Mouse (Mus musculus) kidney, adult 2 months (tissue): ENCODE data around the gene Akap11. TPM values are rescaled to one million over a fixed set of nuclear protein-coding genes. Genes with fewer than 3 reads are reported as not detected.
A peak's percentile ranks its signal among the peaks of the same experiment; 100 is the strongest.
"Not testable (repeated sequence)": the region's sequence is repeated elsewhere in the genome, so short reads cannot be mapped to it uniquely, and the experiment has no call there.

ENCODE experiments used
- DNase-seq: peaks from one replicate; pipeline ENCODE4 v3.0.0; 2021
- H3K27ac ChIP-seq: fragments of 200-500 bp; 2 replicates; pipeline ENCODE4 v1.5.1; 2012; ENCODE audit warnings: low read depth, low read length, control low read depth, inconsistent platforms; ENCODE audit not compliant: insufficient read depth
- H3K27me3 ChIP-seq: fragments of 200-500 bp; replicated peaks from 2 replicates; pipeline ENCODE4 v1.6.1; 2012; ENCODE audit warnings: mild to moderate bottlenecking, moderate library complexity, low read length, inconsistent platforms; ENCODE audit not compliant: control insufficient read depth, insufficient read depth
- H3K36me3 ChIP-seq: fragments of 200-500 bp; 2 replicates; pipeline ENCODE4 v1.6.1; 2012; ENCODE audit warnings: mild to moderate bottlenecking, moderate library complexity, low read length, inconsistent platforms; ENCODE audit not compliant: control insufficient read depth, insufficient read depth
- H3K4me1 ChIP-seq: fragments of 200-500 bp; 2 replicates; pipeline ENCODE4 v1.6.1; 2011; ENCODE audit warnings: low read length; ENCODE audit not compliant: control insufficient read depth, insufficient read depth
- H3K4me3 ChIP-seq: fragments of 200-500 bp; 2 replicates; pipeline ENCODE4 v1.5.1; 2011; ENCODE audit warnings: mild to moderate bottlenecking, low read depth, low read length, control low read depth; ENCODE audit not compliant: insufficient read depth
- CTCF ChIP-seq: fragments of 200-500 bp; conservative IDR thresholded peaks from 2 replicates; pipeline ENCODE4 v1.5.1; 2011; ENCODE audit warnings: low read depth, mild to moderate bottlenecking, control low read depth, low read length, moderate library complexity, mixed read lengths; ENCODE audit not compliant: insufficient read depth, insufficient read length
- POLR2A ChIP-seq: fragments of 200-500 bp; IDR thresholded peaks from one replicate; pipeline ENCODE4 v1.6.1; 2011; ENCODE audit warnings: low read depth, low read length, control low read depth
- WGBS: fragments of 180-500 bp; shearing (Covaris S2); methylation state at CpG from one replicate; pipeline ENCODE4 v1.1.7; 2018; 5-methylcytosine and 5-hydroxymethylcytosine counted together
- polyA plus RNA-seq: library from polyadenylated mRNA; depleted of rRNA; stranded (reverse); fragments of >200 nt; gene quantifications from 2 replicates; pipeline ENCODE4 v1.2.3, GENCODE M21; 2012

Gene Akap11
- polyA plus RNA-seq, 1 experiment = 9.1 TPM

DNA sequence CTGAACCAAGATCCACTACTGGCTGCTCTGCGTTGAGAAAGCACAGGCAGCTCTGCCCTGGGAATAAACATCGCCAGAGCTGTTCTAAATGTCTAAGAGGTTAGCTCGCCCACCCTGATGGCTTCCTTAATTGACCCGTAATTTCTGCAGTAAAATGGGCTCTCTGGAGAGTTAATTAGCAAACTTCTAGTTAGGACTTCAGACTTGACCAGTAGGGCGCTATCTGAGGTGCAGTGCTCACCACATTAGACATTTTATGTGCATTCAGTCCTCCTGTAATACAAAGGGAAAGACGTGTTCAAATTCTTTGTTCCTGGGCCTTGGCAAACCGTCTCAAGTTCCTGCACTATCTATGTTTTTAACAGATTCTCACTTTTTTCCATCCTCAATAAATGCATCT lies 26.6 kb upstream of the Akap11 start:
- 56% methylated on average over 7 of the region's 7 CpGs for WGBS
- peak; percentile 51 for DNase-seq

DNA sequence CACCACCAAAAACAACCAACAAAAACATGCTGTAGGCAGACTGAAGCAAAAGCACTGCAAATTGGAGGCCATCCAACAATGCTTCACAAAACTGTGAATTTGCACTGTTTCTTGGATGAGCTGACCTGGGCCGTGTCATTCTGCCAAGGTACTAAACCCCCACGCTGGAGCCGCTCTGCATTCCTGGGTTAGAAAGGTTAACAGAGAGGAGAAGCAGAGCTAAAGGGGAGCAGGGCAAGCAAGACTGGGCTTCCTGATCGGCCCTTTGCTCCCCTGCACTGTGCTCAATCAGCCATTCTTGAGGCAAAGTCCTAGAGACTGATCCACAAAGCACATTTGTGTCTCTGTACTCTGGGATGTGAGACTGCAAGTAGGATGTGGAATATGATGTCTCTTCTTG lies 25.5 kb upstream of the Akap11 start:
- WGBS = 18% methylated on average over 4 of the region's 4 CpGs
- no peaks in the 10 kb centered on the region for H3K36me3 ChIP-seq
- DNase-seq = peak; percentile 91

More for the DNA sequence above, 26.6 kb upstream of the Akap11 start:
- Histone ChIP-seq H3K4me1 (peaks cover 13% of the 10 kb centered on the region; the same call in 1 of the 2 replicates), H3K27ac (peak overlapping the region; percentile 95), H3K36me3 (no peaks in the 10 kb centered on the region), H3K4me3 (no peak overlapping the region), H3K27me3 (no peaks in the 10 kb centered on the region)
- no peak for TF ChIP-seq CTCF
- no peak for TF ChIP-seq POLR2A

DNA sequence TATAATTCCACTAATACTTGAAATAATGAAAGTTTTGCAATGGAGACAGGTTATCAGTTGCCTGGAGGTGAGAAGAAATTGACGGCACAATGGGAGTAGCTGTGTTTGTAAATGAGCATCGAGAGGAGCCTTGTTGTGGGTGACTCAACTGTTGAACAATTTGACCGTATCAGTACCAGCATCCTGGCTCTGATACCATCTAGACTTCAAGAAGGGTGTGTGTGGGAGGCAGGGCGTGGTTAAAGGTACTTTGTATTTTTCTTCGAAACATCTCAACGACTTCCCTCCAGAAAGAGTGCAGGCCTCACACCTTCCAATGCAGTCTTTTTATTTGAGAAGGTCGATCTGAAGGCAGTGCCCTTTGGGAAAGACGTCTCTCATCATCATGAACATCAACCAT lies 22.4 kb upstream of the Akap11 start:
- TF ChIP-seq CTCF (no peak), POLR2A (no peak)
- H3K27me3 ChIP-seq = no peaks in the 10 kb centered on the region
- peaks cover 11% of the 10 kb centered on the region; the same call in 1 of the 2 replicates for H3K4me1 ChIP-seq
- WGBS = 82% methylated on average over 8 of the region's 8 CpGs
- no peaks in the 10 kb centered on the region for H3K36me3 ChIP-seq
- DNase-seq = no peak
- H3K27ac ChIP-seq = no peak overlapping the region
- H3K4me3 ChIP-seq = no peak overlapping the region

More for the DNA sequence above, 25.5 kb upstream of the Akap11 start:
- Histone ChIP-seq H3K4me3 (no peak overlapping the region), H3K27me3 (no peaks in the 10 kb centered on the region), H3K4me1 (peaks cover 13% of the 10 kb centered on the region; the same call in 1 of the 2 replicates), H3K27ac (peak overlapping the region; percentile 95)
- TF ChIP-seq POLR2A = no peak
- no peak for TF ChIP-seq CTCF

DNA sequence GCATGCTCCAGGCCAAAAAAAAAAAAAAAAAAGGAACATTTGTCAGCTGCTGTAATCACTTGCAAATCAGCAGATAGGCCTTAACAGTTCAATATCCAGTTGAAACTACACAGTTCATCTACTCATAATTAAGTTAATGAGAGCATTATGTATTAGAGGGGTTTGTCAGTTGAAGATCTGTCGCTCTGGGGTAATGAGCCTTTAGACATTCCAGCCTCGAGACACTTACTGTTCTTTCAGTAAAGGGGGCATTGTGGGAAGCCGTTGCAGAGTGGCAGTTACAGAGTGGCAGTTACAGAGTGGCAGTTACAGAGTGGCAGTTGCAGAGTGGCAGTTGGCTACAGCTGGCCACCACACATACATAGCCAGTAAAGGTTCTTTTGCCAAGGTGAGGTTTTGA lies 18.2 kb upstream of the Akap11 start:
- H3K27me3 ChIP-seq, H3K4me1 ChIP-seq: not testable (repeated sequence)

DNA sequence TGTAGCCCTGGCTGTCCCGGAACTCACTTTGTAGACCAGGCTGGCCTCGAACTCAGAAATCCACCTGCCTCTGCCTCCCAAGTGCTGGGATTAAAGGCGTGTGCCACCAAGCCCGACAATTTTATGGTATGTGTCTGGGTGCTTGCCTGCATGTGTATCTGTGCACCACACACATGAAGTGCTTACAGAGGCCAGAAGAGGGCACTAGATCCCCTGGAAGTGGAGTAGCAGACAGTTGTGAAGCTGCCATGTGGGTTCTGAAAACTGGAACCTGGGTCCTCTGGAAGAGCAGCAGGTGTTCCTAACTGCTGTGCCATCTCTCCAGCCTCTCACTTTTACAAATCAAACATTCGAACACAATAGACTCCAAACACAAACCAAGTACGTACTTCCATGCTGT lies 17.1 kb upstream of the Akap11 start:
- Histone ChIP-seq H3K36me3 (no peaks in the 10 kb centered on the region), H3K4me1 (no peaks in the 10 kb centered on the region), H3K4me3 (no peak overlapping the region), H3K27ac (no peak overlapping the region), H3K27me3 (no peaks in the 10 kb centered on the region)
- 94% methylated on average over 6 of the region's 6 CpGs for WGBS
- DNase-seq = no peak
- TF ChIP-seq CTCF (no peak; the same call in 1 of the 2 replicates), POLR2A (no peak)

More for the DNA sequence above, 18.2 kb upstream of the Akap11 start:
- not testable (repeated sequence) for H3K4me3 ChIP-seq, H3K27ac ChIP-seq, DNase-seq, H3K36me3 ChIP-seq
- 77% methylated on average over 3 of the region's 3 CpGs for WGBS

DNA sequence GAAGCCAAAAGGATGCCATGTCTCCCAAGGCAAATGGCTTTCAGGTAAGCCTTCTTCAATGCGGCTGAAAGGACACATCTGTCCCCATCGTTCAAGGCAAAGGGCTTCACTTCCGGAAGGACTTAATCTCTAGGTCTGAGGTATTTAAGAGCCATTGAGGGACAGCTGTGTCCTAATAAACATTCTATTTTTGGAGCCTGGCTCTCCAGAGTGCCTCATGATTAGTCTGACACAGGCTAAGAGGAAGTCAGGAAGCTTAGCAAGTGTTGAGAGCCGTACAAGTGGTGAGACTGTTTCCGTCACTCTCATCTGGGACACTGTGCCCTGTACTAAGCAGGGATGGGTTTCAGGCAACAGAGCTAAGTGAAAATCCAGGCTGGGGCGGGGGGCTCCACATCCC lies 12.2 kb upstream of the Akap11 start:
- no peak overlapping the region for H3K4me3 ChIP-seq
- peak; percentile 37 for DNase-seq
- WGBS = 71% methylated on average over 6 of the region's 6 CpGs

DNA sequence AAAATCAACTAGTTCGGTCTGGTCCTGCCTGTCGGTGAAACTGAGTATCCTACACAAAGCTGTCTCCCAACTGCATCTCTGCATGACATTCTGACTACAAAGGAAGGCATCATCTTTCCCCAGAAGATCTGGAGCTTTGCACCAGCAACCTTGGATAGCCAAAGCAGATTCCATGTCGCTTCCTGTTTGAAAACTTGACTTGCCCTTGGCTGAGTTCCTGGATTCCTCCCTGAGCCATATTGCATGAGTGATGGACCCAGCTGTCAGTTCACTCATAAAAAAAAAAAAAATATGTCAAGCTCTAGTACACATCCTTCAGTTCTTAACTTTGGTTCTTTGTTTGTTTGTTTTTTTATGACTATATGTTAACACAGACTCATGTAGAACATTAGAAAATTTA lies 4.7 kb upstream of the Akap11 start:
- H3K4me1 ChIP-seq = peaks cover 8% of the 10 kb centered on the region; the same call in 1 of the 2 replicates
- no peak for TF ChIP-seq CTCF
- TF ChIP-seq POLR2A = no peak
- H3K36me3 ChIP-seq = no peaks in the 10 kb centered on the region
- 53% methylated on average over 3 of the region's 3 CpGs for WGBS
- no peaks in the 10 kb centered on the region for H3K27me3 ChIP-seq
- H3K4me3 ChIP-seq = no peak overlapping the region
- DNase-seq = peak; percentile 49
- no peak overlapping the region for H3K27ac ChIP-seq

More for the DNA sequence above, 12.2 kb upstream of the Akap11 start:
- Histone ChIP-seq H3K27me3 (no peaks in the 10 kb centered on the region), H3K36me3 (no peaks in the 10 kb centered on the region), H3K27ac (no peak overlapping the region), H3K4me1 (no peaks in the 10 kb centered on the region)
- no peak for TF ChIP-seq POLR2A
- no peak for TF ChIP-seq CTCF

DNA sequence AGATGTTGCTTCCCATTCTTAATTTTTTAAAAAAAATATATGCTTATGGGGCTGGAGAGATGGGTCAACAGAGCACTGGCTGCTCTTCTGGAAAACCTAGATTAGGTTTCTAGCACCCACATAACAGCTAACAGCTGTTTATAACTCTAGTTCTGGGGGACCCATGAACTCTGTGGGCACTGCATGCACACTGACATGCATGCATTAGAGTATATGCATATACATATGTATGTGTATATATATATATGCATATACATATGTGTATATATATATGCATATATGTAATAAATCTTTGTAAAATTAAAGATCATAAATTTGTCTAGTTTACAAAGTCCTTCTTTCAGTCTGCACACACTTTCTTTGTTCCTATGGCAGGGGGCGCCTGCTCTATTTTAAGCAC lies 3.2 kb upstream of the Akap11 start:
- H3K27me3 ChIP-seq = no peaks in the 10 kb centered on the region
- H3K4me3 ChIP-seq = no peak overlapping the region
- TF ChIP-seq POLR2A = no peak
- TF ChIP-seq CTCF = no peak
- H3K36me3 ChIP-seq = no peaks in the 10 kb centered on the region
- H3K27ac ChIP-seq = no peak overlapping the region
- H3K4me1 ChIP-seq = peaks cover 10% of the 10 kb centered on the region; the same call in 1 of the 2 replicates
- DNase-seq = no peak
- 100% methylated on average over 1 of the region's 1 CpGs for WGBS
